ENCODE assay signal across 8 mouse cellular contexts in genomic region chr4:150002021-150002528, GRCm38 (mm10). TPM values are rescaled to one million over a fixed set of nuclear protein-coding genes. Genes with fewer than 3 reads are reported as not detected.
DNase-seq lines count a peak whose midpoint lies in the region; ATAC-seq and TF ChIP-seq lines count a peak whose summit lies in the region.
"Had no signal": no experiment of that assay in that cellular context is flagged by ENCODE, and none has a peak within 500 bp of the region (broad histone marks: within the 10 kb centered on the region; RNA-seq: fewer than 3 reads in every experiment).

No protein-coding gene starts in this region.

- no peak for TF ChIP-seq CTCF in forebrain, postnatal 0 days (IDR thresholded peaks at IDR 0.05; ENCODE audit: low read depth)

- H3K36me3 ChIP-seq in heart, embryonic 16.5 days (ENCODE audit: control insufficient read depth, insufficient read depth) = no peaks in the 10 kb centered on the region
- H3K36me3 ChIP-seq in liver, embryonic 11.5 days (ENCODE audit: control insufficient read depth, insufficient read depth, low read length) = peaks cover 3% of the 10 kb centered on the region; the same call in 1 of the 2 replicates
- H3K36me3 ChIP-seq in forebrain, embryonic 13.5 days (ENCODE audit: poor library complexity, severe bottlenecking) = no peaks in the 10 kb centered on the region
- no peaks in the 10 kb centered on the region for H3K36me3 ChIP-seq in forebrain, postnatal 0 days (ENCODE audit: insufficient read depth)

- peak overlapping the region; percentile 3; the same call in 1 of the 2 replicates for H3K4me2 ChIP-seq in heart, embryonic 16.5 days (ENCODE audit: low read depth, low read length)
- peak overlapping the region; percentile 49 for H3K4me2 ChIP-seq in liver, embryonic 11.5 days
- no peak overlapping the region for H3K4me2 ChIP-seq in forebrain, embryonic 13.5 days
- H3K4me2 ChIP-seq in forebrain, postnatal 0 days (ENCODE audit: low read depth) = no peak overlapping the region

- DNase-seq in urinary bladder, adult 2 months (ENCODE audit: low spot score) = peak; percentile 41
- DNase-seq in urinary bladder, postnatal 25 days (ENCODE audit: low spot score) = no peak
- DNase-seq in liver, embryonic 11.5 days (ENCODE audit: low spot score) = peak; percentile 58
- DNase-seq in left cerebral cortex, postnatal 25 days (ENCODE audit: low spot score in 2 of 2) = no peak
- DNase-seq in forebrain, postnatal 0 days = no peak
- DNase-seq: layer of hippocampus, postnatal 36 days had no signal

- peak overlapping the region; percentile 34 for H3K9ac ChIP-seq in heart, embryonic 16.5 days (ENCODE audit: low read length)
- peak overlapping the region; percentile 53 for H3K9ac ChIP-seq in liver, embryonic 11.5 days (ENCODE audit: low read depth, low read length)
- no peak overlapping the region for H3K9ac ChIP-seq in forebrain, embryonic 13.5 days
- H3K9ac ChIP-seq in forebrain, postnatal 0 days = no peak overlapping the region

- H3K4me3 ChIP-seq in heart, embryonic 16.5 days (ENCODE audit: low read length) = no peak overlapping the region; the same call in 1 of the 2 replicates
- 0 out of 2 replicates have a peak overlapping the region, but pooled peaks have one; percentile 10 for H3K4me3 ChIP-seq in liver, embryonic 11.5 days (ENCODE audit: low read depth, low read length)
- H3K4me3 ChIP-seq in forebrain, embryonic 13.5 days = no peak overlapping the region
- no peak overlapping the region for H3K4me3 ChIP-seq in forebrain, postnatal 0 days (ENCODE audit: low read depth, low read length)

- H3K4me1 ChIP-seq in heart, embryonic 16.5 days (ENCODE audit: control insufficient read depth, insufficient read depth, low read length) = peaks cover 56% of the 10 kb centered on the region
- peaks cover 50% of the 10 kb centered on the region for H3K4me1 ChIP-seq in liver, embryonic 11.5 days (replicated peaks; ENCODE audit: control insufficient read depth, insufficient read depth, low read length)
- H3K4me1 ChIP-seq in forebrain, embryonic 13.5 days = no peaks in the 10 kb centered on the region
- H3K4me1 ChIP-seq in forebrain, postnatal 0 days (ENCODE audit: insufficient read depth) = no peaks in the 10 kb centered on the region

- 26% methylated on average over 12 of the region's 12 CpGs for WGBS in heart, embryonic 16.5 days
- WGBS in liver, embryonic 11.5 days = 27% methylated on average over 12 of the region's 12 CpGs
- 77% methylated on average over 12 of the region's 12 CpGs for WGBS in forebrain, embryonic 13.5 days
- 77% methylated on average over 12 of the region's 12 CpGs for WGBS in forebrain, postnatal 0 days

- no peaks in the 10 kb centered on the region for H3K27me3 ChIP-seq in heart, embryonic 16.5 days (ENCODE audit: control insufficient read depth, insufficient read depth, low read length)
- H3K27me3 ChIP-seq in liver, embryonic 11.5 days (replicated peaks; ENCODE audit: control insufficient read depth, insufficient read depth, low read length) = no peaks in the 10 kb centered on the region
- 0 out of 2 replicates have a peak, but pooled peaks cover 2% of the 10 kb centered on the region for H3K27me3 ChIP-seq in forebrain, embryonic 13.5 days
- H3K27me3 ChIP-seq in forebrain, postnatal 0 days (ENCODE audit: insufficient read depth, low read length) = no peaks in the 10 kb centered on the region

- intact Hi-C loops in left cerebral cortex, postnatal 25 days (cut with DNase I) = no loop called here

- peaks cover 3% of the 10 kb centered on the region; the same call in 1 of the 2 replicates for H3K9me3 ChIP-seq in heart, embryonic 16.5 days (replicated peaks; ENCODE audit: control insufficient read depth, low read length)
- no peaks in the 10 kb centered on the region for H3K9me3 ChIP-seq in liver, embryonic 11.5 days (ENCODE audit: control insufficient read depth, low read length)
- no peaks in the 10 kb centered on the region for H3K9me3 ChIP-seq in forebrain, embryonic 13.5 days (replicated peaks)
- H3K9me3 ChIP-seq in forebrain, postnatal 0 days (ENCODE audit: low read length) = no peaks in the 10 kb centered on the region

- H3K27ac ChIP-seq in heart, embryonic 16.5 days (ENCODE audit: low read length) = peak overlapping the region; percentile 33
- H3K27ac ChIP-seq in liver, embryonic 11.5 days (ENCODE audit: low read depth, low read length) = peak overlapping the region; percentile 67
- H3K27ac ChIP-seq in forebrain, embryonic 13.5 days = no peak overlapping the region
- no peak overlapping the region for H3K27ac ChIP-seq in forebrain, postnatal 0 days (ENCODE audit: low read depth, low read length)

- ATAC-seq in heart, embryonic 16.5 days (replicated peaks; ENCODE audit: extremely low read depth, insufficient read depth, low FRiP score) = 0 out of 2 replicates have a peak, but pooled peaks have one; percentile 10
- ATAC-seq in liver, embryonic 11.5 days (replicated peaks; ENCODE audit: low FRiP score) = peak; percentile 74
- no peak for ATAC-seq in forebrain, embryonic 13.5 days
- ATAC-seq in forebrain, postnatal 0 days = no peak

RNA-seq across cellular contexts. Expression of gene H6pd, which starts 6.7 kb away (rescaled TPM):
- polyA plus RNA-seq in urinary bladder, adult 2 months (2012; rRNA removed) = 45.9 and 57.6 TPM in 2 replicates
- 11.4 and 14.6 TPM in 2 replicates for polyA plus RNA-seq in heart, embryonic 16.5 days (2015; fragmentation: Nextera tagmentation; extraction: Ambion mirVana)
- 9.4 and 9.8 TPM in 2 replicates for polyA plus RNA-seq in liver, embryonic 11.5 days (2014; fragmentation: Nextera tagmentation; extraction: Ambion mirVana)
- total RNA-seq in left cerebral cortex, postnatal 25 days (2021) = 10 to 100 TPM; 10.8 to 12.0 TPM
- polyA plus RNA-seq in forebrain, embryonic 13.5 days (2015; fragmentation: Nextera tagmentation; extraction: Ambion mirVana) = 0.98 and 1.4 TPM in 2 replicates
- total RNA-seq in forebrain, postnatal 0 days (2014; rRNA removed) = 6.5 and 8.4 TPM in 2 replicates
- polyA plus RNA-seq in forebrain, postnatal 0 days (2015; fragmentation: Nextera tagmentation; extraction: Ambion mirVana) = 1.7 and 3.1 TPM in 2 replicates

RNA-seq across cellular contexts. Expression of gene Spsb1, which starts 47.2 kb away (rescaled TPM):
- polyA plus RNA-seq in urinary bladder, adult 2 months (2012; rRNA removed) = 21.0 and 21.7 TPM in 2 replicates
- polyA plus RNA-seq in heart, embryonic 16.5 days (2015; fragmentation: Nextera tagmentation; extraction: Ambion mirVana) = 10.5 and 12.4 TPM in 2 replicates
- polyA plus RNA-seq in liver, embryonic 11.5 days (2014; fragmentation: Nextera tagmentation; extraction: Ambion mirVana) = 2.9 and 3.1 TPM in 2 replicates
- 10 to 100 TPM; 14.4 to 14.9 TPM for total RNA-seq in left cerebral cortex, postnatal 25 days (2021)
- polyA plus RNA-seq in forebrain, embryonic 13.5 days (2015; fragmentation: Nextera tagmentation; extraction: Ambion mirVana) = 4.5 and 5.1 TPM in 2 replicates
- total RNA-seq in forebrain, postnatal 0 days (2014; rRNA removed) = 7.1 and 7.3 TPM in 2 replicates
- polyA plus RNA-seq in forebrain, postnatal 0 days (2015; fragmentation: Nextera tagmentation; extraction: Ambion mirVana) = 5.8 and 6.2 TPM in 2 replicates

Comparison
In these comparisons a context has a peak if more than half of its experiments do, and no peak if none do; other contexts are left out.
1. DNase-seq: peak in urinary bladder, adult 2 months (single experiment) and liver, embryonic 11.5 days (single experiment); none in urinary bladder, postnatal 25 days (single experiment), left cerebral cortex, postnatal 25 days (0 of 2) and forebrain, postnatal 0 days (single experiment).
2. ATAC-seq: peak in heart, embryonic 16.5 days (single experiment) and liver, embryonic 11.5 days (single experiment); none in forebrain, embryonic 13.5 days (single experiment) and forebrain, postnatal 0 days (single experiment).
3. H3K27ac ChIP-seq: peak in heart, embryonic 16.5 days (single experiment) and liver, embryonic 11.5 days (single experiment); none in forebrain, embryonic 13.5 days (single experiment) and forebrain, postnatal 0 days (single experiment).
4. H3K4me2 ChIP-seq: peak in heart, embryonic 16.5 days (single experiment) and liver, embryonic 11.5 days (single experiment); none in forebrain, embryonic 13.5 days (single experiment) and forebrain, postnatal 0 days (single experiment).
5. H3K9ac ChIP-seq: peak in heart, embryonic 16.5 days (single experiment) and liver, embryonic 11.5 days (single experiment); none in forebrain, embryonic 13.5 days (single experiment) and forebrain, postnatal 0 days (single experiment).